8 mouse cellular contexts compared by ENCODE assay signal in genomic region chr11:35838345-35839338, GRCm38 (mm10). TPM values are rescaled to one million over a fixed set of nuclear protein-coding genes. Genes with fewer than 3 reads are reported as not detected.
DNase-seq lines count a peak whose midpoint lies in the region; ATAC-seq and TF ChIP-seq lines count a peak whose summit lies in the region.

No protein-coding gene starts in this region.

- WGBS in hindbrain, embryonic 10.5 days = 26% methylated on average over 28 of the region's 28 CpGs
- WGBS in lung, embryonic 15.5 days = 24% methylated on average over 28 of the region's 28 CpGs
- 33% methylated on average over 28 of the region's 28 CpGs for WGBS in olfactory bulb, adult 2 months

- ATAC-seq in lung, embryonic 15.5 days (ENCODE audit: borderline replicate concordance, extremely low read depth, low FRiP score, low TSS enrichment) = peak; percentile 87; the same call in 1 of the 2 replicates

- peaks cover 7% of the 10 kb centered on the region for H3K79me2 ChIP-seq in MEL (ENCODE audit: control insufficient read depth, insufficient read depth, low read length, poor library complexity)

- peaks cover 4 to 11% of the 10 kb centered on the region in 2 experiments; a peak in 3 of 4 replicates for H3K4me1 ChIP-seq in MEL (ENCODE audit: control insufficient read depth in 1 of 2, insufficient read depth in 2 of 2, low read length in 2 of 2)
- H3K4me1 ChIP-seq in hindbrain, embryonic 10.5 days (replicated peaks) = peaks cover 24% of the 10 kb centered on the region
- H3K4me1 ChIP-seq in lung, embryonic 15.5 days = peaks cover 2% of the 10 kb centered on the region
- no peaks in the 10 kb centered on the region; the same call in 1 of the 2 replicates for H3K4me1 ChIP-seq in olfactory bulb, adult 2 months (ENCODE audit: control insufficient read depth, insufficient read depth, low read length)

- H3K9me3 ChIP-seq in MEL (replicated peaks; ENCODE audit: insufficient read depth, low read length) = no peaks in the 10 kb centered on the region
- no peaks in the 10 kb centered on the region for H3K9me3 ChIP-seq in hindbrain, embryonic 10.5 days
- H3K9me3 ChIP-seq in lung, embryonic 15.5 days = no peaks in the 10 kb centered on the region

- peak in 1 of 2 experiments; percentile 43; a peak in 2 of 4 replicates for TF ChIP-seq EP300 in MEL (IDR thresholded peaks at IDR 0.05; ENCODE audit: low read depth in 1 of 2, low read length in 2 of 2)

- peak overlapping the region; percentile 44 to 84 for H3K4me3 ChIP-seq in MEL (ENCODE audit: control insufficient read depth in 1 of 2, insufficient read depth in 1 of 2, low read depth in 2 of 2, low read length in 2 of 2)
- peak overlapping the region; percentile 46 for H3K4me3 ChIP-seq in hindbrain, embryonic 10.5 days
- peak overlapping the region; percentile 35 for H3K4me3 ChIP-seq in lung, embryonic 15.5 days
- peak overlapping the region; percentile 20; the same call in 1 of the 2 replicates for H3K4me3 ChIP-seq in olfactory bulb, adult 2 months (ENCODE audit: insufficient read depth, low read depth, low read length)

- peaks cover 0 to 7% of the 10 kb centered on the region in 2 experiments; a peak in 2 of 4 replicates for H3K36me3 ChIP-seq in MEL (ENCODE audit: control insufficient read depth in 1 of 2, insufficient read depth in 2 of 2, low read length in 2 of 2)
- H3K36me3 ChIP-seq in hindbrain, embryonic 10.5 days = peaks cover 40% of the 10 kb centered on the region
- peaks cover 11% of the 10 kb centered on the region for H3K36me3 ChIP-seq in lung, embryonic 15.5 days

- peak overlapping the region; percentile 61 for H3K9ac ChIP-seq in MEL (ENCODE audit: control insufficient read depth, low read depth, low read length, poor library complexity, severe bottlenecking)
- H3K9ac ChIP-seq in lung, embryonic 15.5 days = no peak overlapping the region

- TF ChIP-seq CTCF in MEL (IDR thresholded peaks at IDR 0.05 in 2 of 3, conservative IDR thresholded peaks at IDR 0.05 in 1 of 3; ENCODE audit: control insufficient read depth in 1 of 3, insufficient read depth in 1 of 3, low read depth in 2 of 3, low read length in 3 of 3, poor library complexity in 1 of 3, severe bottlenecking in 1 of 3) = no peak
- TF ChIP-seq CTCF in olfactory bulb, adult 2 months (IDR thresholded peaks at IDR 0.05; ENCODE audit: insufficient read depth, low read depth, low read length) = no peak

- peak overlapping the region; percentile 60 for H3K4me2 ChIP-seq in lung, embryonic 15.5 days

- DNase-seq in MEL (ENCODE audit: low read depth, low spot score) = peak; percentile 93
- DNase-seq in cerebellum, adult 8-10 months = peak; percentile 73
- peak; percentile 88 for DNase-seq in forelimb bud, embryonic 11.5 days (ENCODE audit: low read depth, low spot score)
- peak; percentile 93 for DNase-seq in hindbrain, embryonic 10.5 days (ENCODE audit: low spot score)
- peak; percentile 55 for DNase-seq in layer of hippocampus, adult 9-10 months (ENCODE audit: low spot score)
- peak; percentile 70 to 74 for DNase-seq in thymus, adult 18-20 months

- TF ChIP-seq RAD21 in MEL (IDR thresholded peaks at IDR 0.05; ENCODE audit: low read depth, low read length) = no peak

- no peaks in the 10 kb centered on the region for H3K27me3 ChIP-seq in MEL (ENCODE audit: control insufficient read depth in 1 of 2, insufficient read depth in 2 of 2, low read length in 2 of 2)
- H3K27me3 ChIP-seq in hindbrain, embryonic 10.5 days (ENCODE audit: insufficient read depth, poor library complexity, severe bottlenecking) = no peaks in the 10 kb centered on the region
- H3K27me3 ChIP-seq in lung, embryonic 15.5 days = no peaks in the 10 kb centered on the region

- peak overlapping the region; percentile 39 for H3K27ac ChIP-seq in MEL (ENCODE audit: control insufficient read depth, low read depth, low read length)
- peak overlapping the region; percentile 85 for H3K27ac ChIP-seq in hindbrain, embryonic 10.5 days
- no peak overlapping the region for H3K27ac ChIP-seq in lung, embryonic 15.5 days
- no peak overlapping the region for H3K27ac ChIP-seq in olfactory bulb, adult 2 months (ENCODE audit: insufficient read depth, low read depth, low read length)

- peak; percentile 40 to 82; a peak in 2 of 4 replicates for TF ChIP-seq POLR2A in MEL (IDR thresholded peaks at IDR 0.05; ENCODE audit: control insufficient read depth in 1 of 2, insufficient read depth in 1 of 2, low read depth in 1 of 2, low read length in 2 of 2, poor library complexity in 1 of 2)
- TF ChIP-seq POLR2A in olfactory bulb, adult 2 months (IDR thresholded peaks at IDR 0.05; ENCODE audit: insufficient read depth, low read depth, low read length) = no peak

TF ChIP-seq in MEL, 35 proteins besides CTCF, POLR2A, EP300 and RAD21:
- TF ChIP-seq MAZ (IDR thresholded peaks at IDR 0.05; ENCODE audit: low read depth, low read length) = peak; percentile 57; the same call in 1 of the 2 replicates
- TF ChIP-seq GABPA (IDR thresholded peaks at IDR 0.05; ENCODE audit: low read depth, low read length) = no peak
- TF ChIP-seq NRF1 (IDR thresholded peaks at IDR 0.05; ENCODE audit: insufficient read depth, low read depth, low read length, poor library complexity, severe bottlenecking) = peak; percentile 31; the same call in 1 of the 2 replicates
- peak; percentile 99 for TF ChIP-seq MAX (IDR thresholded peaks at IDR 0.05; ENCODE audit: low read length)
- peak; percentile 62; the same call in 1 of the 2 replicates for TF ChIP-seq POLR2AphosphoS2 (IDR thresholded peaks at IDR 0.05; ENCODE audit: low read length)
- TF ChIP-seq SIN3A (IDR thresholded peaks at IDR 0.05; ENCODE audit: low read length) = peak; percentile 79
- TF ChIP-seq GATA1 (IDR thresholded peaks at IDR 0.05; ENCODE audit: low read depth, low read length) = no peak
- peak; percentile 66 for TF ChIP-seq ZNF384 (IDR thresholded peaks at IDR 0.05; ENCODE audit: low read depth, low read length)
- TF ChIP-seq MYC (IDR thresholded peaks at IDR 0.05; ENCODE audit: low read depth, low read length) = peak; percentile 76
- TF ChIP-seq NELFE (IDR thresholded peaks at IDR 0.05; ENCODE audit: low read depth, low read length) = peak; percentile 77
- peak; percentile 87 to 94 for TF ChIP-seq USF2 (IDR thresholded peaks at IDR 0.05; ENCODE audit: borderline replicate concordance in 1 of 2, insufficient read depth in 1 of 2, low read depth in 1 of 2, low read length in 2 of 2)
- peak; percentile 77; the same call in 1 of the 2 replicates for TF ChIP-seq BHLHE40 (IDR thresholded peaks at IDR 0.05; ENCODE audit: borderline replicate concordance, low read depth, low read length)
- no peak for TF ChIP-seq ZKSCAN1 (IDR thresholded peaks at IDR 0.05; ENCODE audit: low read depth, low read length)
- TF ChIP-seq HCFC1 (IDR thresholded peaks at IDR 0.05; ENCODE audit: low read depth, low read length) = peak; percentile 73
- TF ChIP-seq MXI1 (IDR thresholded peaks at IDR 0.05; ENCODE audit: low read depth, low read length) = peak; percentile 92
- TF ChIP-seq TBP (IDR thresholded peaks at IDR 0.05; ENCODE audit: low read depth, low read length) = peak; percentile 75
- no peak for TF ChIP-seq MEF2A (IDR thresholded peaks at IDR 0.05; ENCODE audit: extremely low read depth, insufficient replicate concordance, low read depth, low read length, poor library complexity, severe bottlenecking)
- TF ChIP-seq ZMIZ1 (IDR thresholded peaks at IDR 0.05; ENCODE audit: low read depth, low read length) = peak; percentile 65
- TF ChIP-seq RCOR1 (IDR thresholded peaks at IDR 0.05; ENCODE audit: low read depth, low read length) = 0 out of 2 replicates have a peak, but pooled peaks have one; percentile 7
- TF ChIP-seq ETS1 (IDR thresholded peaks at IDR 0.05; ENCODE audit: low read depth, low read length) = peak; percentile 50; the same call in 1 of the 2 replicates
- peak; percentile 88 for TF ChIP-seq ELF1 (IDR thresholded peaks at IDR 0.05; ENCODE audit: low read depth, low read length)
- peak; percentile 56; the same call in 1 of the 2 replicates for TF ChIP-seq TCF12 (IDR thresholded peaks at IDR 0.05; ENCODE audit: low read depth, low read length)
- peak; percentile 100 for TF ChIP-seq USF1 (IDR thresholded peaks at IDR 0.05; ENCODE audit: low read depth, low read length)
- TF ChIP-seq MAFK (IDR thresholded peaks at IDR 0.05; ENCODE audit: borderline replicate concordance, low read depth, low read length) = no peak

RNA-seq across cellular contexts. Expression of gene Rars, which starts 4.3 kb away (rescaled TPM):
- total RNA-seq in MEL (2012; rRNA removed) = 251 and 268 TPM in 2 replicates
- 100 to 1,000 TPM; 193 to 396 TPM for polyA plus RNA-seq in MEL (2012; ENCODE audit: insufficient read depth in 1 of 2, insufficient read length in 2 of 2, low read depth in 1 of 2, low replicate concordance in 2 of 2, missing spikeins in 1 of 2)
- polyA plus RNA-seq in hindbrain, embryonic 10.5 days (2016; fragmentation: Nextera tagmentation; extraction: Ambion mirVana) = 76.4 and 105 TPM in 2 replicates
- polyA plus RNA-seq in lung, embryonic 15.5 days (2015; fragmentation: Nextera tagmentation; extraction: Ambion mirVana) = 80.7 and 81.8 TPM in 2 replicates
- polyA plus RNA-seq in olfactory bulb, adult 2 months (2012; ENCODE audit: insufficient read depth, insufficient read length, low replicate concordance, missing spikeins) = not detected in 2 replicates

RNA-seq across cellular contexts. Expression of gene Fbll1, which starts 40.0 kb away (rescaled TPM):
- not detected in 2 replicates for total RNA-seq in MEL (2012; rRNA removed)
- polyA plus RNA-seq in MEL (2012; ENCODE audit: insufficient read depth in 1 of 2, insufficient read length in 2 of 2, low read depth in 1 of 2, low replicate concordance in 2 of 2, missing spikeins in 1 of 2) = not detected
- polyA plus RNA-seq in hindbrain, embryonic 10.5 days (2016; fragmentation: Nextera tagmentation; extraction: Ambion mirVana) = 1.1 and 3.3 TPM in 2 replicates
- 0.10 and 0.22 TPM in 2 replicates for polyA plus RNA-seq in lung, embryonic 15.5 days (2015; fragmentation: Nextera tagmentation; extraction: Ambion mirVana)
- not detected in 2 replicates for polyA plus RNA-seq in olfactory bulb, adult 2 months (2012; ENCODE audit: insufficient read depth, insufficient read length, low replicate concordance, missing spikeins)

Comparison
In these comparisons a context has a peak if more than half of its experiments do, and no peak if none do; other contexts are left out.
1. H3K27ac ChIP-seq: peak in MEL (single experiment) and hindbrain, embryonic 10.5 days (single experiment); none in lung, embryonic 15.5 days (single experiment) and olfactory bulb, adult 2 months (single experiment).
2. Peak in every context shown above with its lines, with median percentiles within 50 percentile points of each other: DNase-seq and H3K4me3 ChIP-seq.